Mouse (Mus musculus): ENCODE measurements around the gene N4bp3. TPM values are rescaled to one million over a fixed set of nuclear protein-coding genes. Genes with fewer than 3 reads are reported as not detected.

Gene N4bp3
- total and polyA plus RNA-seq, 3 experiments, result 19.1 to 22.1 (median 21.2) TPM

- Histone ChIP-seq H3K4me2 (ENCODE audit: insufficient read depth, low read depth, poor library complexity, severe bottlenecking) (peak overlapping the region; percentile 2), H3K4me1 (ENCODE audit: control insufficient read depth in 1 of 2, insufficient read depth in 2 of 2) (peaks cover 46 to 98% of the 10 kb centered on the region in 2 experiments), H3K36me3 (replicated peaks in 1 of 2; ENCODE audit: control insufficient read depth in 1 of 2, insufficient read depth in 1 of 2, low read length in 1 of 2) (peaks cover 15 to 61% of the 10 kb centered on the region in 2 experiments), H3K4me3 (replicated peaks in 1 of 3; ENCODE audit: low read depth in 2 of 3, low read length in 2 of 3, poor library complexity in 1 of 3) (peak overlapping the region; percentile 14 to 37 (median 15)), H3K9me3 (replicated peaks; ENCODE audit: low read length) (no peaks in the 10 kb centered on the region), H3K9ac (ENCODE audit: insufficient read depth, low read depth) (peak overlapping the region; percentile 39), H3K79me2 (replicated peaks; ENCODE audit: control insufficient read depth, extremely low read depth, insufficient read depth, poor library complexity, severe bottlenecking) (0 out of 2 replicates have a peak, but pooled peaks cover 6% of the 10 kb centered on the region), H3K27me3 (replicated peaks) (no peaks in the 10 kb centered on the region), H3K27ac (ENCODE audit: insufficient read depth, low read depth) (peak overlapping the region; percentile 93)
- TF ChIP-seq MYC (IDR thresholded peaks at IDR 0.05; ENCODE audit: low read depth, low read length) (peak; percentile 83; the same call in 1 of the 2 replicates), ETS1 (conservative IDR thresholded peaks at IDR 0.05; ENCODE audit: low read depth, low read length) (peak; percentile 79), IRF4 (IDR thresholded peaks at IDR 0.05; ENCODE audit: low read depth, low read length) (peak; percentile 62; the same call in 1 of the 2 replicates), HCFC1 (IDR thresholded peaks at IDR 0.05; ENCODE audit: low read depth, low read length) (0 out of 2 replicates have a peak, but pooled peaks have one; percentile 24), MXI1 (IDR thresholded peaks at IDR 0.05; ENCODE audit: low read depth, low read length) (peak; percentile 60; the same call in 1 of the 2 replicates), NELFE (IDR thresholded peaks at IDR 0.05; ENCODE audit: low read depth, low read length) (peak; percentile 78), MEF2A (IDR thresholded peaks at IDR 0.05; ENCODE audit: borderline replicate concordance, low read depth, low read length) (peak; percentile 76), CHD1 (IDR thresholded peaks at IDR 0.05; ENCODE audit: low read depth, low read length) (0 out of 2 replicates have a peak, but pooled peaks have one; percentile 85), MAZ (IDR thresholded peaks at IDR 0.05; ENCODE audit: low read depth, low read length) (peak; percentile 62; the same call in 1 of the 2 replicates), UBTF (IDR thresholded peaks at IDR 0.05; ENCODE audit: low read depth, low read length) (peak; percentile 92), MAX (IDR thresholded peaks at IDR 0.05; ENCODE audit: low read length) (peak; percentile 72), POLR2A (IDR thresholded peaks at IDR 0.05; ENCODE audit: low read depth, low read length) (peak; percentile 68), ZKSCAN1 (IDR thresholded peaks at IDR 0.05; ENCODE audit: borderline replicate concordance, low read depth, low read length) (no peak), CHD2 (IDR thresholded peaks at IDR 0.05; ENCODE audit: low read length) (no peak; the same call in 1 of the 2 replicates), JUND (conservative IDR thresholded peaks at IDR 0.05; ENCODE audit: low read depth, low read length) (no peak), GABPA (IDR thresholded peaks at IDR 0.05; ENCODE audit: insufficient replicate concordance, low read depth, low read length) (no peak), POLR2AphosphoS2 (IDR thresholded peaks at IDR 0.05; ENCODE audit: low read depth, low read length) (no peak), TBP (conservative IDR thresholded peaks at IDR 0.05; ENCODE audit: low read depth, low read length) (peak; percentile 90), TCF12 (IDR thresholded peaks at IDR 0.05; ENCODE audit: low read depth, low read length) (peak; percentile 97), JUN (IDR thresholded peaks at IDR 0.05; ENCODE audit: insufficient read depth, low read depth, low read length) (no peak), BHLHE40 (IDR thresholded peaks at IDR 0.05; ENCODE audit: low read depth, low read length) (peak; percentile 71), PAX5 (IDR thresholded peaks at IDR 0.05; ENCODE audit: low read length) (no peak), EP300 (IDR thresholded peaks at IDR 0.05; ENCODE audit: low read length) (peak; percentile 90), USF2 (conservative IDR thresholded peaks at IDR 0.05; ENCODE audit: low read depth, low read length) (no peak), SMC3 (IDR thresholded peaks at IDR 0.05; ENCODE audit: low read depth, low read length) (no peak), CTCF (conservative IDR thresholded peaks at IDR 0.05 in 1 of 2, IDR thresholded peaks at IDR 0.05 in 1 of 2; ENCODE audit: low read depth in 2 of 2, low read length in 2 of 2) (no peak), KAT2A (IDR thresholded peaks at IDR 0.05; ENCODE audit: insufficient replicate concordance, low read length) (no peak), SIN3A (IDR thresholded peaks at IDR 0.05; ENCODE audit: low read length) (peak; percentile 58), E2F4 (IDR thresholded peaks at IDR 0.05; ENCODE audit: insufficient replicate concordance, low read depth, low read length) (no peak), MAFK (IDR thresholded peaks at IDR 0.05; ENCODE audit: insufficient replicate concordance, low read length) (no peak), ELF1 (IDR thresholded peaks at IDR 0.05; ENCODE audit: low read depth, low read length) (no peak), ZNF384 (IDR thresholded peaks at IDR 0.05; ENCODE audit: low read depth, low read length) (no peak), ZMIZ1 (IDR thresholded peaks at IDR 0.05; ENCODE audit: low read depth, low read length) (no peak), RCOR1 (conservative IDR thresholded peaks at IDR 0.05; ENCODE audit: low read depth, low read length) (peak; percentile 45; the same call in 1 of the 2 replicates), NRF1 (IDR thresholded peaks at IDR 0.05; ENCODE audit: low read depth, low read length) (peak; percentile 95), RAD21 (IDR thresholded peaks at IDR 0.05; ENCODE audit: low read depth, low read length) (no peak; the same call in 1 of the 2 replicates), USF1 (IDR thresholded peaks at IDR 0.05; ENCODE audit: low read depth, low read length) (no peak), ZC3H11A (IDR thresholded peaks at IDR 0.05; ENCODE audit: low read depth, low read length) (no peak)
- DNase-seq (ENCODE audit: extremely low read depth), result peak; percentile 99
- in situ Hi-C loops (cut with MboI; ENCODE audit: low pct_ligation_motif_present, low pct_unique_long_range_greater_than_20kb, low sequenced_read_pairs) (no loop called here), dilution Hi-C loops (cut with MboI; ENCODE audit: extremely low pct_ligation_motif_present, extremely low pct_unique_long_range_greater_than_20kb, low sequenced_read_pairs) (no loop called here)
Measured at GRCm38 (mm10) chr11:51644217-51644616, 6.4 kb downstream of the N4bp3 start.
